Mouse (Mus musculus): Measurements from ENCODE around the gene Olfr520. TPM values are rescaled to one million over a fixed set of nuclear protein-coding genes. Genes with fewer than 3 reads are reported as not detected.
"Not testable (repeated sequence)": the region's sequence is repeated elsewhere in the genome, so short reads cannot be mapped to it uniquely, and the experiment has no call there.

The Olfr520 gene
- polyA plus RNA-seq, 1 experiment from 2014 or later: not detected

- WGBS: 87% methylated on average over 2 of the region's 2 CpGs
- DNase-seq (ENCODE audit: low spot score): no peak
- Histone ChIP-seq H3K4me3 (no peak overlapping the region), H3K9me3 (no peaks in the 10 kb centered on the region), H3K27me3 (replicated peaks; ENCODE audit: low read depth, poor library complexity, severe bottlenecking) (no peaks in the 10 kb centered on the region), H3K36me3 (replicated peaks) (no peaks in the 10 kb centered on the region), H3K27ac (replicated peaks) (no peak overlapping the region), H3K4me1 (peaks cover 7% of the 10 kb centered on the region; the same call in 1 of the 2 replicates)
These were observed 4.5 kb downstream of the Olfr520 start for GRCm38 (mm10) chr7:99734612-99735011.

GRCm38 (mm10) chr7:99735491-99735890 is 5.4 kb downstream of the Olfr520 start:
- H3K27me3 ChIP-seq (replicated peaks; ENCODE audit: low read depth, poor library complexity, severe bottlenecking); H3K27ac ChIP-seq (replicated peaks); H3K4me3 ChIP-seq; H3K9me3 ChIP-seq; H3K4me1 ChIP-seq; DNase-seq (ENCODE audit: low spot score); H3K36me3 ChIP-seq (replicated peaks): not testable (repeated sequence)
- 94% methylated on average over 9 of the region's 9 CpGs for WGBS

- DNase-seq (ENCODE audit: low spot score): no peak
- Histone ChIP-seq H3K27ac (replicated peaks) (no peak overlapping the region), H3K36me3 (replicated peaks) (no peaks in the 10 kb centered on the region), H3K4me3 (no peak overlapping the region), H3K4me1 (peaks cover 7% of the 10 kb centered on the region; the same call in 1 of the 2 replicates), H3K9me3 (no peaks in the 10 kb centered on the region), H3K27me3 (replicated peaks; ENCODE audit: low read depth, poor library complexity, severe bottlenecking) (no peaks in the 10 kb centered on the region; the same call in 1 of the 2 replicates)
- 71% methylated on average over 9 of the region's 9 CpGs for WGBS
These were observed 9.2 kb downstream of the Olfr520 start for GRCm38 (mm10) chr7:99739276-99739675.

- Histone ChIP-seq H3K4me1 (no peaks in the 10 kb centered on the region), H3K27ac (replicated peaks) (no peak within 1 kb of the TSS), H3K9me3 (peaks cover 25% of the 10 kb centered on the region), H3K4me3 (no peak within 1 kb of the TSS), H3K27me3 (replicated peaks; ENCODE audit: low read depth, poor library complexity, severe bottlenecking) (no peaks in the 10 kb centered on the region), H3K36me3 (replicated peaks) (no peaks in the 10 kb centered on the region)
- no peak for DNase-seq (ENCODE audit: low spot score)
- 93% methylated on average over 2 of the region's 2 CpGs for WGBS
These were observed 33.1 kb downstream of the Olfr520 start, which contains the start of gene Olfr521 for GRCm38 (mm10) chr7:99763207-99763606. Gene Olfr521 (plus strand): TSS chr7:99763507.

GRCm38 (mm10) chr7:99781385-99781784 is 51.3 kb downstream of the Olfr520 start:
- H3K27me3 ChIP-seq (replicated peaks; ENCODE audit: low read depth, poor library complexity, severe bottlenecking): no peaks in the 10 kb centered on the region
- no peaks in the 10 kb centered on the region for H3K4me1 ChIP-seq
- no peaks in the 10 kb centered on the region for H3K9me3 ChIP-seq
- H3K4me3 ChIP-seq: no peak overlapping the region
- DNase-seq (ENCODE audit: low spot score): no peak
- no peaks in the 10 kb centered on the region for H3K36me3 ChIP-seq (replicated peaks)
- H3K27ac ChIP-seq (replicated peaks): no peak overlapping the region
- 84% methylated on average over 5 of the region's 5 CpGs for WGBS

- no peak for DNase-seq (ENCODE audit: low spot score)
- H3K4me1 ChIP-seq: no peaks in the 10 kb centered on the region
- H3K27ac ChIP-seq (replicated peaks): no peak overlapping the region
- 82% methylated on average over 2 of the region's 2 CpGs for WGBS
- no peaks in the 10 kb centered on the region for H3K36me3 ChIP-seq (replicated peaks)
- H3K27me3 ChIP-seq (replicated peaks; ENCODE audit: low read depth, poor library complexity, severe bottlenecking): no peaks in the 10 kb centered on the region
- no peak overlapping the region for H3K4me3 ChIP-seq
- H3K9me3 ChIP-seq: no peaks in the 10 kb centered on the region
These were observed 51.8 kb downstream of the Olfr520 start for GRCm38 (mm10) chr7:99781916-99782315.

GRCm38 (mm10) chr7:99783421-99783820 is 53.3 kb downstream of the Olfr520 start:
- DNase-seq (ENCODE audit: low spot score): no peak
- 91% methylated on average over 7 of the region's 7 CpGs for WGBS
- H3K27me3 ChIP-seq (replicated peaks; ENCODE audit: low read depth, poor library complexity, severe bottlenecking): no peaks in the 10 kb centered on the region
- no peaks in the 10 kb centered on the region for H3K36me3 ChIP-seq (replicated peaks)
- no peaks in the 10 kb centered on the region for H3K9me3 ChIP-seq
- H3K4me3 ChIP-seq: no peak overlapping the region
- peaks cover 8% of the 10 kb centered on the region; the same call in 1 of the 2 replicates for H3K4me1 ChIP-seq
- no peak overlapping the region for H3K27ac ChIP-seq (replicated peaks)

- no peaks in the 10 kb centered on the region for H3K36me3 ChIP-seq (replicated peaks)
- peaks cover 12% of the 10 kb centered on the region; the same call in 1 of the 2 replicates for H3K4me1 ChIP-seq
- DNase-seq (ENCODE audit: low spot score): no peak
- no peaks in the 10 kb centered on the region for H3K9me3 ChIP-seq
- no peaks in the 10 kb centered on the region for H3K27me3 ChIP-seq (replicated peaks; ENCODE audit: low read depth, poor library complexity, severe bottlenecking)
- H3K27ac ChIP-seq (replicated peaks): no peak overlapping the region
- H3K4me3 ChIP-seq: no peak overlapping the region
- 82% methylated on average over 3 of the region's 3 CpGs for WGBS
These were observed 55.5 kb downstream of the Olfr520 start for GRCm38 (mm10) chr7:99785553-99785952.

Other genes with a start within 250 kb of the Olfr520 start
- gene Rps3, start 246.5 kb upstream of the Olfr520 start, polyA plus RNA-seq (2016; fragmentation: Nextera tagmentation; extraction: Ambion mirVana): 769 and 805 TPM in 2 replicates
- 12.6 and 13.7 TPM in 2 replicates for gene Arrb1, start 194.8 kb upstream of the Olfr520 start, polyA plus RNA-seq (2016; fragmentation: Nextera tagmentation; extraction: Ambion mirVana)
- 0.55 and 0.60 TPM in 2 replicates for gene Tpbgl, start 103.2 kb upstream of the Olfr520 start, polyA plus RNA-seq (2016; fragmentation: Nextera tagmentation; extraction: Ambion mirVana)
- 1.2 and 1.7 TPM in 2 replicates for gene Slco2b1, start 18.9 kb upstream of the Olfr520 start, polyA plus RNA-seq (2016; fragmentation: Nextera tagmentation; extraction: Ambion mirVana)
- not detected in 2 replicates for gene Olfr521, start 33.2 kb downstream of the Olfr520 start, polyA plus RNA-seq (2016; fragmentation: Nextera tagmentation; extraction: Ambion mirVana)
- gene Neu3, start 98.1 kb downstream of the Olfr520 start, polyA plus RNA-seq (2016; fragmentation: Nextera tagmentation; extraction: Ambion mirVana): 2.2 and 2.3 TPM in 2 replicates
- gene Xrra1, start 128.8 kb downstream of the Olfr520 start, polyA plus RNA-seq (2016; fragmentation: Nextera tagmentation; extraction: Ambion mirVana): 0.46 and 0.85 TPM in 2 replicates
- 357 and 358 TPM in 2 replicates for gene Spcs2, start 133.2 kb downstream of the Olfr520 start, polyA plus RNA-seq (2016; fragmentation: Nextera tagmentation; extraction: Ambion mirVana)